Mouse (Mus musculus): ENCODE measurements around the gene Adipor2. TPM values are rescaled to one million over a fixed set of nuclear protein-coding genes. Genes with fewer than 3 reads are reported as not detected.

The Adipor2 gene
- polyA plus RNA-seq (2012; rRNA removed): 52.0 and 69.3 TPM in 2 replicates

DNA sequence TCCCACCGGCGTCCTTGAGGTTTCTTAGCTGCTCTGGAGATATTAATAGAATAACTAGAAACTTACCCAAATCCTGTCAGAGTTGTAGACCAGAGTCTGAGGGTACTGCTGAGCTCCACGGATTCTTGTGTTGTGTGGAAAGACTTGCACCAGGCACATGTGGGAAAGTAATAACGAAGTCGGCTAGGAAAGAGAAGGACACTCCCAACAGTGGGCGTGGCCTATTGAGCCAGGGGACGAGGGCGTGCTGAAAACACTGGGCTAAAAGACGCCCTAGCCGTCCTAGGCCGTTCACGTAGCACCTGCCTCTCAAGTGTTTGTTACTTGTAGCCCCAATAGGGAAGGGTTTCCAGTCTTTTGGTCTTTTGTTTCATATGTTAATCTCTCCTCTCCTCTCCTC lies at the start of gene Adipor2:
Gene Adipor2, minus strand, starts transcription at position 351 of the 400 bp plus-strand sequence.

DNA sequence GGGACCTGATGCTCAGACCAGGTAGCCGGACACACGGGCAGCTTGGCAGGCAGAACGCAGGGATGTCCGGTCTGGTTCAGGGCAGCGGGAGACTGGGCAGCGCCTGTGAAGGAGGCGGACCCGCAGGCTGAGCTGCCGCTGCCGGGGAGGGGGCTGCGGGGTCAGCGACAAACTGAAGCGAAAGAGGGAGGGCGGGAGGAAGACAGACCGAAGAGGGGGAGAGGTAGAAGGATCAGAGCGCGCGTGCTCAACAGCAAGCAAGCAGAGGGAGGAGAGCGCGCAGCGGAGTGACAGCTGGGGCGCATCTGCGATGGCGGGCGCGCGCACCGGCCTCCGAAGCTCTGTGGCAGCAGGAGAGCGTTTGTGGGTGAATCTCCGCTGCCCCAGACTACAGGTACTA lies 87.0 kb downstream of the Adipor2 start, which contains the start of gene Lrtm2:
Gene Lrtm2, minus strand, starts transcription at position 261 of the 400 bp plus-strand sequence.

Other genes starting within 250 kb of the Adipor2 start
- 6.6 and 6.8 TPM in 2 replicates for gene Dcp1b, start 242.5 kb downstream of the Adipor2 start, polyA plus RNA-seq (2012; rRNA removed)
- 0.34 and 0.59 TPM in 2 replicates for gene Cacna1c, start 221.3 kb downstream of the Adipor2 start, polyA plus RNA-seq (2012; rRNA removed)
- 0.48 and 0.52 TPM in 2 replicates for gene Cacna2d4, start 181.2 kb downstream of the Adipor2 start, polyA plus RNA-seq (2012; rRNA removed)
- gene Lrtm2, start 86.9 kb downstream of the Adipor2 start, polyA plus RNA-seq (2012; rRNA removed): 0.01 TPM in 1 of 2 replicates, not detected in the other
- gene Fbxl14, start 62.0 kb upstream of the Adipor2 start, polyA plus RNA-seq (2012; rRNA removed): 14.8 and 15.4 TPM in 2 replicates
- 0.23 and 0.30 TPM in 2 replicates for gene Wnt5b, start 126.6 kb upstream of the Adipor2 start, polyA plus RNA-seq (2012; rRNA removed)

Data from liver, embryonic 18 days (tissue).